Mouse (Mus musculus) 3134 (cell line): ENCODE measurements at regions not wholly inside any gene's neighbourhood (a gene's known extent, or its start where the extent isn't known, plus 50 kb on each side); places are given as distances from the start of the nearest gene placed in this dataset.
A peak's percentile ranks its signal among the peaks of the same experiment; 100 is the strongest.
"Not testable (repeated sequence)": the region's sequence is repeated elsewhere in the genome, so short reads cannot be mapped to it uniquely, and the experiment has no call there.

Experiments used
- DNase-seq: peaks from one replicate; pipeline ENCODE4 v3.0.0-alpha.2; 2011; ENCODE audit warnings: low spot score; ENCODE audit not compliant: insufficient read length; ENCODE audit errors: extremely low read depth

- no peak for DNase-seq
Measured at GRCm38 (mm10) chr8:35121084-35121483, 644.5 kb upstream of the Gm19410 start.

- no peak for DNase-seq
Measured at GRCm38 (mm10) chr8:35123196-35123621, 642.4 kb upstream of the Gm19410 start.

GRCm38 (mm10) chr8:35125179-35125578 is 640.4 kb upstream of the Gm19410 start:
- no peak for DNase-seq

- DNase-seq, result no peak
Measured at GRCm38 (mm10) chr8:35132281-35132680, 633.3 kb upstream of the Gm19410 start.

- DNase-seq, result no peak
Measured at GRCm38 (mm10) chr8:35135630-35136029, 630.0 kb upstream of the Gm19410 start.

GRCm38 (mm10) chr8:35136643-35137042 is 628.9 kb upstream of the Gm19410 start:
- no peak for DNase-seq

GRCm38 (mm10) chr8:35140775-35141174 is 624.8 kb upstream of the Gm19410 start:
- no peak for DNase-seq

- DNase-seq, result no peak
Measured at GRCm38 (mm10) chr8:35143018-35143656, 622.5 kb upstream of the Gm19410 start.

- no peak for DNase-seq
Measured at GRCm38 (mm10) chr8:35143684-35144083, 621.9 kb upstream of the Gm19410 start.

GRCm38 (mm10) chr8:35144401-35144800 is 621.2 kb upstream of the Gm19410 start:
- no peak for DNase-seq

GRCm38 (mm10) chr8:35147481-35147880 is 618.1 kb upstream of the Gm19410 start:
- DNase-seq, result no peak

GRCm38 (mm10) chr8:35147967-35148366 is 617.6 kb upstream of the Gm19410 start:
- DNase-seq, result no peak

GRCm38 (mm10) chr8:35152585-35152984 is 613.0 kb upstream of the Gm19410 start:
- DNase-seq, result no peak

- DNase-seq, result no peak
Measured at GRCm38 (mm10) chr8:35156272-35156671, 609.3 kb upstream of the Gm19410 start.

GRCm38 (mm10) chr8:35157711-35158110 is 607.9 kb upstream of the Gm19410 start:
- DNase-seq, result no peak

GRCm38 (mm10) chr8:35159329-35159728 is 606.3 kb upstream of the Gm19410 start:
- DNase-seq, result peak; percentile 22

- peak; percentile 42 for DNase-seq
Measured at GRCm38 (mm10) chr8:35160230-35160629, 605.4 kb upstream of the Gm19410 start.

GRCm38 (mm10) chr8:35162166-35162565 is 603.4 kb upstream of the Gm19410 start:
- not testable (repeated sequence) for DNase-seq

GRCm38 (mm10) chr8:35166611-35167010 is 599.0 kb upstream of the Gm19410 start:
- no peak for DNase-seq

- DNase-seq, result no peak
Measured at GRCm38 (mm10) chr8:35171536-35172310, 593.9 kb upstream of the Gm19410 start.

GRCm38 (mm10) chr8:35177314-35177713 is 588.3 kb upstream of the Gm19410 start:
- no peak for DNase-seq

GRCm38 (mm10) chr8:35180075-35180474 is 585.5 kb upstream of the Gm19410 start:
- DNase-seq, result no peak
